Mouse (Mus musculus) CH12.LX (cell line): Measurements from ENCODE around the gene Tdp1. TPM values are rescaled to one million over a fixed set of nuclear protein-coding genes. Genes with fewer than 3 reads are reported as not detected.
A peak's percentile ranks its signal among the peaks of the same experiment; 100 is the strongest.
"Not testable (repeated sequence)": the region's sequence is repeated elsewhere in the genome, so short reads cannot be mapped to it uniquely, and the experiment has no call there.

Experiments
- DNase-seq: peaks from one replicate; pipeline ENCODE4 v3.0.0-alpha.2; 2013; ENCODE audit errors: extremely low read depth
- H3K27ac ChIP-seq: 2 replicates; pipeline ENCODE4 v1.5.1; 2012; ENCODE audit warnings: low read depth, mild to moderate bottlenecking, control low read depth, moderate library complexity; ENCODE audit not compliant: insufficient read depth
- H3K27me3 ChIP-seq: replicated peaks from 2 replicates; pipeline ENCODE3; 2012; ENCODE audit warnings: inconsistent platforms
- H3K36me3 ChIP-seq, 2 experiments: replicated peaks in 1 of 2; 2 replicates each; pipeline versions ENCODE3 to v1.6.1; 2012; ENCODE audit warnings: inconsistent platforms in 1 of 2, low read length in 1 of 2, mild to moderate bottlenecking in 1 of 2, mixed read lengths in 1 of 2, moderate library complexity in 1 of 2; ENCODE audit not compliant: control insufficient read depth in 1 of 2, insufficient read depth in 1 of 2
- H3K4me1 ChIP-seq, 2 experiments: 2 replicates each; pipeline ENCODE4 v1.6.1; 2012; ENCODE audit warnings: inconsistent platforms in 1 of 2, moderate library complexity in 1 of 2; ENCODE audit not compliant: insufficient read depth in 2 of 2, control insufficient read depth in 1 of 2
- H3K4me2 ChIP-seq: 2 replicates; pipeline ENCODE4 v1.6.1; 2012; ENCODE audit warnings: low read depth, mild to moderate bottlenecking, control low read depth; ENCODE audit not compliant: poor library complexity, insufficient read depth, severe bottlenecking
- H3K4me3 ChIP-seq, 3 experiments: fragments of 150-350 bp in 1 of 3; sonication (generic) in 1 of 3; replicated peaks in 1 of 3; 2 replicates each; pipeline versions ENCODE3 to v1.5.1; 2011 to 2012; ENCODE audit warnings: low read depth in 2 of 3, low read length in 2 of 3, mild to moderate bottlenecking in 2 of 3, moderate library complexity in 2 of 3, control low read depth in 1 of 3, improper control_type of control experiment in 1 of 3, inconsistent platforms in 1 of 3, mixed read lengths in 1 of 3; ENCODE audit not compliant: poor library complexity in 1 of 3
- H3K79me2 ChIP-seq: replicated peaks from 2 replicates; pipeline ENCODE4 v1.6.1; 2012; ENCODE audit warnings: mild to moderate bottlenecking, moderate library complexity; ENCODE audit not compliant: control insufficient read depth, poor library complexity, insufficient read depth, severe bottlenecking; ENCODE audit errors: extremely low read depth
- H3K9ac ChIP-seq: 2 replicates; pipeline ENCODE4 v1.6.1; 2012; ENCODE audit warnings: low read depth, mild to moderate bottlenecking, control low read depth, moderate library complexity; ENCODE audit not compliant: insufficient read depth
- H3K9me3 ChIP-seq: replicated peaks from 2 replicates; pipeline ENCODE3; 2012; ENCODE audit warnings: low read length, inconsistent platforms, mixed read lengths
- BHLHE40 ChIP-seq: IDR thresholded peaks from 2 replicates; pipeline ENCODE4 v1.6.1; 2011; ENCODE audit warnings: mild to moderate bottlenecking, low read depth, low read length, improper control_type of control experiment
- CHD2 ChIP-seq: IDR thresholded peaks from 2 replicates; pipeline ENCODE4 v1.6.1; 2011; ENCODE audit warnings: low read length, improper control_type of control experiment
- CTCF ChIP-seq, 2 experiments: IDR thresholded peaks in 1 of 2; conservative IDR thresholded peaks in 1 of 2; 2 replicates each; pipeline ENCODE4 v1.5.1; 2011 to 2012; ENCODE audit warnings: low read depth in 2 of 2, low read length in 2 of 2, improper control_type of control experiment in 1 of 2, inconsistent platforms in 1 of 2, mild to moderate bottlenecking in 1 of 2, moderate library complexity in 1 of 2
- E2F4 ChIP-seq: IDR thresholded peaks from 2 replicates; pipeline ENCODE4 v1.6.1; 2011; ENCODE audit warnings: low read depth, low read length, improper control_type of control experiment; ENCODE audit not compliant: insufficient replicate concordance
- ELF1 ChIP-seq: IDR thresholded peaks from 2 replicates; pipeline ENCODE4 v1.6.1; 2014; ENCODE audit warnings: low read depth, mild to moderate bottlenecking, inconsistent platforms, low read length, improper control_type of control experiment
- ETS1 ChIP-seq: conservative IDR thresholded peaks from 2 replicates; pipeline ENCODE4 v1.6.1; 2012; ENCODE audit warnings: low read depth, mild to moderate bottlenecking, inconsistent platforms, low read length, improper control_type of control experiment, moderate library complexity
- GABPA ChIP-seq: IDR thresholded peaks from 2 replicates; pipeline ENCODE4 v1.6.1; 2012; ENCODE audit warnings: low read depth, low read length, improper control_type of control experiment, inconsistent platforms; ENCODE audit not compliant: insufficient replicate concordance
- HCFC1 ChIP-seq: IDR thresholded peaks from 2 replicates; pipeline ENCODE4 v1.6.1; 2012; ENCODE audit warnings: low read depth, mild to moderate bottlenecking, inconsistent platforms, low read length, improper control_type of control experiment
- IRF4 ChIP-seq: IDR thresholded peaks from 2 replicates; pipeline ENCODE4 v1.6.1; 2014; ENCODE audit warnings: low read depth, mild to moderate bottlenecking, inconsistent platforms, low read length, improper control_type of control experiment
- JUN ChIP-seq: IDR thresholded peaks from 2 replicates; pipeline ENCODE4 v1.6.1; 2011; ENCODE audit warnings: low read depth, mild to moderate bottlenecking, low read length, improper control_type of control experiment, moderate library complexity; ENCODE audit not compliant: insufficient read depth
- KAT2A ChIP-seq: IDR thresholded peaks from 2 replicates; pipeline ENCODE4 v1.6.1; 2012; ENCODE audit warnings: low read length, improper control_type of control experiment, inconsistent platforms; ENCODE audit not compliant: insufficient replicate concordance
- MAZ ChIP-seq: IDR thresholded peaks from 2 replicates; pipeline ENCODE4 v1.6.1; 2012; ENCODE audit warnings: low read depth, mild to moderate bottlenecking, inconsistent platforms, low read length, improper control_type of control experiment, moderate library complexity
- MXI1 ChIP-seq: IDR thresholded peaks from 2 replicates; pipeline ENCODE4 v1.6.1; 2011; ENCODE audit warnings: mild to moderate bottlenecking, low read depth, low read length, improper control_type of control experiment
- MYC ChIP-seq: IDR thresholded peaks from 2 replicates; pipeline ENCODE4 v1.6.1; 2011; ENCODE audit warnings: low read depth, mild to moderate bottlenecking, improper control_type of control experiment, low read length
- PAX5 ChIP-seq: IDR thresholded peaks from 2 replicates; pipeline ENCODE4 v1.6.1; 2012; ENCODE audit warnings: low read length, inconsistent platforms, mixed read lengths
- POLR2AphosphoS2 ChIP-seq: IDR thresholded peaks from 2 replicates; pipeline ENCODE4 v1.6.1; 2011; ENCODE audit warnings: low read depth, low read length, improper control_type of control experiment
- RAD21 ChIP-seq: IDR thresholded peaks from 2 replicates; pipeline ENCODE4 v1.6.1; 2011; ENCODE audit warnings: low read depth, mild to moderate bottlenecking, low read length, improper control_type of control experiment, moderate library complexity
- SMC3 ChIP-seq: IDR thresholded peaks from 2 replicates; pipeline ENCODE4 v1.6.1; 2011; ENCODE audit warnings: low read depth, low read length, improper control_type of control experiment
- TBP ChIP-seq: conservative IDR thresholded peaks from 2 replicates; pipeline ENCODE4 v1.6.1; 2011; ENCODE audit warnings: low read depth, low read length, improper control_type of control experiment
- TCF12 ChIP-seq: IDR thresholded peaks from 2 replicates; pipeline ENCODE4 v1.6.1; 2014; ENCODE audit warnings: low read depth, mild to moderate bottlenecking, inconsistent platforms, low read length, improper control_type of control experiment
- ZC3H11A ChIP-seq: IDR thresholded peaks from 2 replicates; pipeline ENCODE4 v1.6.1; 2012; ENCODE audit warnings: low read depth, mild to moderate bottlenecking, inconsistent platforms, low read length, improper control_type of control experiment
- ZMIZ1 ChIP-seq: IDR thresholded peaks from 2 replicates; pipeline ENCODE4 v1.6.1; 2012; ENCODE audit warnings: low read depth, mild to moderate bottlenecking, inconsistent platforms, low read length, improper control_type of control experiment
- dilution Hi-C: fragments of 300-500 bp; cut with MboI; formaldehyde crosslinking; loops from 2 replicates; pipeline ENCODE4 v1.14.3; 2020; ENCODE audit warnings: low sequenced_read_pairs; ENCODE audit not compliant: extremely low pct_unique_long_range_greater_than_20kb, extremely low pct_ligation_motif_present
- in situ Hi-C: fragments of 300-500 bp; cut with MboI; formaldehyde crosslinking; loops from 3 replicates; pipeline ENCODE4 v1.14.3; 2019; ENCODE audit warnings: low sequenced_read_pairs, low pct_ligation_motif_present, low pct_unique_long_range_greater_than_20kb, mixed read lengths
- polyA plus RNA-seq: library from polyadenylated mRNA; unstranded; fragments of >175 nt; gene quantifications from 2 replicates; pipeline ENCODE4 v1.2.1, GENCODE M21; 2012; ENCODE audit warnings: low read depth; ENCODE audit not compliant: insufficient read length
- total RNA-seq, 2 experiments: library from RNA; depleted of rRNA; stranded (reverse); fragments of 300-350 nt in 1 of 2; fragments of >200 nt in 1 of 2; gene quantifications; 2 replicates each; pipeline ENCODE4 v1.2.3; 2012 to 2014

Gene Tdp1
- total and polyA plus RNA-seq, 3 experiments, result 16.9 to 53.7 (median 27.4) TPM

GRCm38 (mm10) chr12:99971205-99971894 is 87.0 kb downstream of the Tdp1 start:
- H3K4me2 ChIP-seq, dilution Hi-C loops, H3K9ac ChIP-seq, H3K4me1 ChIP-seq, H3K36me3 ChIP-seq, H3K27ac ChIP-seq, H3K4me3 ChIP-seq, H3K79me2 ChIP-seq, H3K9me3 ChIP-seq: not testable (repeated sequence)
- H3K27me3 ChIP-seq, result peaks cover 39% of the 10 kb centered on the region
- peak; percentile 31 for DNase-seq
- TF ChIP-seq CTCF (conservative IDR thresholded peaks at IDR 0.05 in 1 of 2, IDR thresholded peaks at IDR 0.05 in 1 of 2; ENCODE audit: low read depth in 2 of 2, low read length in 2 of 2) (peak in 1 of 2 experiments; percentile 61; a peak in 2 of 4 replicates), SMC3 (peak; percentile 53), RAD21 (peak; percentile 56)
- in situ Hi-C loops, result loop anchor here (5.0 kb wide), 1 partner anchor 131 kb away; no protein-coding TSS in a partner anchor

GRCm38 (mm10) chr12:99972825-99973224 is 88.5 kb downstream of the Tdp1 start:
- peaks cover 24% of the 10 kb centered on the region for H3K27me3 ChIP-seq
- dilution Hi-C loops, result no loop called here
- no peak for TF ChIP-seq E2F4
- TF ChIP-seq RAD21, result peak; percentile 46
- TF ChIP-seq SMC3, result peak; percentile 43
- peak; percentile 15 to 54; a peak in 2 of 4 replicates for TF ChIP-seq CTCF (conservative IDR thresholded peaks at IDR 0.05 in 1 of 2, IDR thresholded peaks at IDR 0.05 in 1 of 2; ENCODE audit: low read depth in 2 of 2, low read length in 2 of 2)
- TF ChIP-seq, all 38 proteins: peak for 3
- no peak overlapping the region for H3K27ac ChIP-seq
- H3K4me2 ChIP-seq, result no peak overlapping the region
- H3K36me3 ChIP-seq, result no peaks in the 10 kb centered on the region
- H3K9ac ChIP-seq, result no peak overlapping the region
- peaks cover 14% of the 10 kb centered on the region for H3K9me3 ChIP-seq
- no peak for DNase-seq
- in situ Hi-C loops, result loop anchor here (5.0 kb wide), 1 partner anchor 129 kb away; no protein-coding TSS in a partner anchor
- no peak overlapping the region for H3K4me3 ChIP-seq
- no peaks in the 10 kb centered on the region for H3K4me1 ChIP-seq
- H3K79me2 ChIP-seq, result no peaks in the 10 kb centered on the region

- no peak overlapping the region for H3K9ac ChIP-seq
- H3K9me3 ChIP-seq, result peaks cover 15% of the 10 kb centered on the region
- H3K27me3 ChIP-seq, result peaks cover 17% of the 10 kb centered on the region
- in situ Hi-C loops, result loop anchor here (5.0 kb wide), 1 partner anchor 129 kb away; no protein-coding TSS in a partner anchor
- no peaks in the 10 kb centered on the region for H3K36me3 ChIP-seq
- no peaks in the 10 kb centered on the region for H3K4me1 ChIP-seq
- H3K27ac ChIP-seq, result no peak overlapping the region
- no peaks in the 10 kb centered on the region for H3K79me2 ChIP-seq
- peak; percentile 35 for DNase-seq
- no peak overlapping the region for H3K4me2 ChIP-seq
- dilution Hi-C loops, result no loop called here
- H3K4me3 ChIP-seq, result no peak overlapping the region
- TF ChIP-seq POLR2AphosphoS2 (no peak), RAD21 (peak; percentile 62), KAT2A (no peak), MYC (no peak), IRF4 (no peak), CHD2 (no peak), E2F4 (no peak), SMC3 (peak; percentile 69), HCFC1 (no peak), ELF1 (no peak), MXI1 (no peak), CTCF (conservative IDR thresholded peaks at IDR 0.05 in 1 of 2, IDR thresholded peaks at IDR 0.05 in 1 of 2; ENCODE audit: low read depth in 2 of 2, low read length in 2 of 2) (peak in 1 of 2 experiments; percentile 66; a peak in 3 of 4 replicates), BHLHE40 (no peak), GABPA (no peak), TBP (no peak), ETS1 (no peak), ZC3H11A (peak; percentile 20; the same call in 1 of the 2 replicates), ZMIZ1 (no peak), JUN (no peak), TCF12 (no peak), MAZ (no peak), PAX5 (no peak)
Measured at GRCm38 (mm10) chr12:99973659-99974058, 89.3 kb downstream of the Tdp1 start.
